Mouse (Mus musculus) gastrocnemius, postnatal 36 days (tissue): ENCODE measurements at regions not wholly inside any gene's neighbourhood (a gene's known extent, or its start where the extent isn't known, plus 50 kb on each side); places are given as distances from the start of the nearest gene placed in this dataset.
A peak's percentile ranks its signal among the peaks of the same experiment; 100 is the strongest.

Experiments
- DNase-seq, 2 experiments: peaks; one replicate each; pipeline ENCODE4 v3.0.0; 2022
- intact Hi-C: fragments of 180-260 bp; cut with DNase I; formaldehyde crosslinking; loops from one replicate; pipeline ENCODE4 v1.15.1; 2025

DNA sequence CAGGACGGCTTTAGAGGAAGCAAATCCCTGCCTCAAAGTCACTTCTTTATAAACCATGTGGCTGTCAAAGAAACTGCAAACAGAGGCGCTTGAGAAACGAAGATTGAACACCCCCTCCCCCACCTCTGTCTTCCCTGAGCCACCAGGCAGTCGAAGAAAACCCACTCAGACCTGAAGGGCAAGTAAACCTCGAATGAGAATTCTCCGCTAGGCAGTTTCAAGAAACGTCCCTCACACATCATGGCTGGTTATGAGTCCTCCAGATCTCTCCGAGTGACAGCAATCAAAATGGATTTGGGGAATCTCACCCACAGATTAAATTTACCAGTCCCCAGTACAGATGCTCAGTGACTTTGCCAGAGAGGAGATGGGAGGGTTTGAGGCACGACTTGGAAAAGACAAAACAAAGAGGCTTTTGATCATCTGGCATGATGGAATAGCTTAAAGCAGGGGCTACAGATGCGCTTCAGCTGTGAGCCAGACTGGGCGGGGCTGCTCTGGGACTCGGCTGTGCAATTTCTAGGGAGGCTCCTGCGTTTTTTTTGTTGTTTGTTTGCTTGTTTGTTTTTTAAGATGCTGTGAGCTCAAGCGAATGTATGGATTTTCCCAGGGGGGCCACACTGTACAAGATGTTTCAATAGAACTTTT, 325.1 kb upstream of the Smim15 start:
- intact Hi-C loops: no loop called here

DNA sequence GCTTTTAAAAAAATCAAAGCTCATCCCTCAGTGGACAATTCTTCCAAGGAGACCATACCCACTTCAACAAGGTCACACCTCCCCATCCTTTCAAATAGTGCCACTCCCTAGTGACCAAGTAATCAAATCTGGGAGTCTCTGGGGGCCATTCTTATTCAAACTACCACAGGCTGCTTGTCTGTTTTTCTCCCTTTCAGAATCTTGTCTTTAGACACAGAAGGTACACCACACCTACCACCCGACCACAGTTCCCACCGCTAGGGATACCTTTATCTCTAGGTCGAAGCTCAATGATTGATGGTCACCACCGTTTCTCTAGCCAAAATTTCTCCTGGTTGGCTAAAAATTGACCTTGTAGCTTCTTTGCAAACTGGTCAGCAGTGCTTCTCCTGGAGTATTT, 328.6 kb upstream of the Smim15 start:
- DNase-seq: no peak
- intact Hi-C loops: no loop called here

More for the DNA sequence above, 325.1 kb upstream of the Smim15 start:
- DNase-seq: no peak

DNA sequence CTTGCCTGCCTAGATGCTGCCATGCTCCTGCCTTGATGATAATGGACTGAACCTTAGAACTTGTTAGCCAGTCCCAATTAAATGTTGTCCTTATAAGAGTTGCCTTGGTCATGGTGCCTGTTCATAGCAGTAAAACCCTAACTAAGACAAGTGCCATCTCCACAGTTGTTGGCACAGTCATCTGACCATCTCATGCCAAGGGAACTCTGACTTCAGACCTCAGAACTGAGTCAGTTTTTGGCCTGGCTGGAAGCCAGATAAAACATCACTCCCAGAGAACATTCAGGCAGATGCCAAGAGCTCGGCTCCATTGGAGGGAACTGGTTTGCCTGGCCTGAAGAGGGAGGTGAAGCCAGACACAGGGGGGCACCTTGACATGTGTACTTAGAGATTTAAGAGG, 330.2 kb upstream of the Smim15 start:
- intact Hi-C loops: no loop called here
- DNase-seq: no peak

DNA sequence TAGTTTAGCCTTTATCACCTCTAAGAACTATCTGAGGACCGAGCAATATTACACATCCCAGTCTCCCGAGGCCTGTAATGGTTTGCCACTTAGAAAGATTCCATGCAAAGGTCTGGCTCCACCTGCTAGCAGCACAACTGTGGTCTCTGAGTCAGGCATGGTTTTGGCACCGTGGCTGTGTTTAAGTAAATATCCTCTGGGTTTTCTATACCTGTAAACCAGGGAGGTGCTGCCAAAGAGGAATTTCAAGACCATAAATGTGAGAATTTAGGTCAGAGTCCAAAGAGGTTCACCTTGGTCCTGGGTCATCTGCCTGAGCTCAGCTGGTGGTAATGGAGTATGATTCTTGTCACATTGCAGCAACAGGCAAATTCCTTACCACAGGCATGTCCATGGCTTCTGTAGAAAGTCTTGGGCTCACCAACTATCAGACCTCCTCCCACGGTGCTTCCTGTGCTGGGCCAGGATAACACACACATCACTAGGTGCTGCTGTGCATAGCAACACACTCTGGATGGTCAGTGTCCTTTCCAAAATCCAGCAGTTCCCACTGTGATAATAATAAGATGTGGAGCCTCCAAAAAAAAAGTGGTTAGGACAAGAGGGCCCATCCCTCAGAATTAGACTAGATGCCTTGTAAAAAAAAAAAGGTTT, 332.8 kb upstream of the Smim15 start:
- intact Hi-C loops: no loop called here

DNA sequence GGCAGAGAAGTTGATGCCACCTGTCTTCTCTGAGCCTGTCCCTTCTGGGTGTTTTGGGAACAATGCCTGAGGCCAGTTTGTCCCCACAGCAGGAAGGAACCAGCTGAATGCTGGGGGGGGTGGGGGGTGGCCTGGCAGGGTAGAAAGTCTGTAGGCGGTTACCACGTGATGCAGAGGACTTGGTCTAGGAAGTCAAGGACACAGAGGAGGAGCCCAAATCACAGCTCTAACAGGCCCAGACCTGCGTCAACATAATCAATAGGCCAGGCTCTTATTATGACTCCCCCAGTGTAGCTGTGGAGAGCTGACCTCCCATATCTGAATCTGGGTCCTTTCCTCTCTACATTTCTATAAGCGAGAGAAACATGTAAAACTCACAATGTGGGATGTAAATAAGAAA, 333.9 kb upstream of the Smim15 start:
- no peak for DNase-seq
- intact Hi-C loops: no loop called here

More for the DNA sequence above, 332.8 kb upstream of the Smim15 start:
- DNase-seq: no peak

DNA sequence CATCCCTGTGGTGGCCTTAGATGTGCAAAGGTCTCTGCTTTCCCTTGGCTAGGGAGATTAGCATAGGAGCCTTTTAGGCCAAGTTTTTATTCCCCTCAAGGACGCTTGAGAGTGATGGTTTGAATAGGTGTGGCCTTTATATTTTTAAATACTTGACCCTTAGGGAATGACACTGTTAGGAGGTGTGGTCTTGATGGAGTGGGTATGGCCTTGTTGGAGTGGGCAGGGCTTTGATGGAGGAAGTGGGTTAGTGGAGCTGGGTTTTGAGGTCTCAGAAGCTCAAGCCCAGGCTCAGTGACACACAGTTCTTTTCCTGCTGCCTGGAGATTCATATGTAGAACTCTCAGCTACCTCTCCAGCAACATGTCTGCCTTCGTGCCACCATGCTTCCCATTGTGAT, 334.4 kb upstream of the Smim15 start:
- DNase-seq: no peak
- intact Hi-C loops: no loop called here

DNA sequence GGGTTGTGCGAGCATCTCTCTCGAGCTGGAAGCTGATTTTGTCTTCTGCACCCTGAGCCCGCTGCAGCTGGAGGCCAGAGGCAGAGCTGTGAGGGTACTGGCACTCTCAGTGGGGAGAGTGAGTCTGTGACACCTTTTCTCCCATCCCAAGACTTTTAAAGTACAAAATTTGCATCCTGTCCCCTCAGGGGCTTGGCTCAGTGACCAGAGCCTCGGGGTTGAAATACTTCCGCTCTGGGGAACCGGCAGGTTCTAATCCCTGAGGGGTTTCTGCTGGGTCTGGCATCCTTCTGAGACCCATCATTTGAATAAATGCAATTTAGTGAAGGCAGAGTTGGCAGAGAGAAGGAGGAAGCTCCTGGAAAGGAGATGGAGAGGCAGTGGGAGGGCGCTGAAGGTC, 340.5 kb upstream of the Smim15 start:
- no peak for DNase-seq
- intact Hi-C loops: no loop called here

DNA sequence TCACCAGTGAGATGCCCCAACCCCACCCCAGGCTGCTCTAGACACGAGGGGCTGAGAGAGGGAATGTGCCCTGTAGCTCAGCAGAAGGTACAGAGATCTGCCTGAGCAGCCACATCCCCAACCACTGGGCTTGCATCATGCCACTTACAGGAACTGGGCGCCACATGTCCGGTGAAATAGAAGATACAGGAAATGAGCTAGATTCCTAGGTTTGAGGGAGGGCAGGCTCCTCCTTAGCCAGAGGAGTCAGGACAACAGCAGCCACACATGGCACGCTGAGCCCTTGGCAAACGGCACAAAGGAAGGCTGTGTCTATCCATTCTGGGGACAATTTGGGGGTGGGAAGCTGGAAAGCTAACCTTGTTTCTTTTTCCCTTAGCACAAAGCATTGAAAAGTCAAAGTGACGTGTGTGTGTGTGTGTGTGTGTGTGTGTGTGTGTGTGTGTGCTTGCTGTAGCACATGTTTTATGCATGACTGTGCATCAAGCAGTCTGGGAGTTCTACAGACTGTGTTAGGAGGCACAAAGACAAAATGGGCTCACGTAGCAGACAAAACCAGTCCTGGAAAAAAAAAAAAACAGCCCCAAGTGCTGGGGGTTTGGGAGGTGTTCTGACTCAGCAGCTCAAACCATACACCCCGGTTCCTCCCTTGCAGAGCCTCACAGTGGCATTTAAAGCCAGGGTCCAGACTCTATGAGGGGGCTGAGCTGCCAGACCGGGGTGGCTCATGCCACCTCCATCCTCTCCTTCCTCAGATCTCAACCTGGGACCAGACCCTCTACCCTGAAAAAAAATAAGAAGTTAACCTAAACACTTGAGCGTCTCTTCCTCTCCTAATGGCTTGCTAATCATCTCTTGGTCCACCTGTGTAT, 343.7 kb upstream of the Smim15 start:
- intact Hi-C loops: no loop called here
- DNase-seq: no peak

DNA sequence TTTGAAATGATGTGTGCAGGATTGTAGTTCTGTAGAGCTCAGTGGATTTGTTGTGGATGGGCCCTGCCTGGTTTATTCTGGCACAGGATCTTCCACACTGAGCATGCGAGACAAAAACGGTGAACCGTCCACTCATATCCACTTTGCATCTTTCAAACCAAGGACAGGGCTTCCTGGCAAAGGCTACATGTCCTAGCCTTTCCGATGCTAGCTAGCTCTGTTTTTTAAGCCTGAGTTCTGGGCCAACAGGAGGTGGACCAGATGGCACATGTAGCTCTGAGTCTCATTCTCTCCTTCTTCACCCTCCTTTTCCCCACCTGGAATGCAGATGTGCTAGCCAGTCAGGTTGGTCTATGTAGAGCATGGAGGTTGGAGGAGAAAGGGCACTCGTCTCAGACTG, 345.0 kb upstream of the Smim15 start:
- DNase-seq: no peak
- intact Hi-C loops: no loop called here

DNA sequence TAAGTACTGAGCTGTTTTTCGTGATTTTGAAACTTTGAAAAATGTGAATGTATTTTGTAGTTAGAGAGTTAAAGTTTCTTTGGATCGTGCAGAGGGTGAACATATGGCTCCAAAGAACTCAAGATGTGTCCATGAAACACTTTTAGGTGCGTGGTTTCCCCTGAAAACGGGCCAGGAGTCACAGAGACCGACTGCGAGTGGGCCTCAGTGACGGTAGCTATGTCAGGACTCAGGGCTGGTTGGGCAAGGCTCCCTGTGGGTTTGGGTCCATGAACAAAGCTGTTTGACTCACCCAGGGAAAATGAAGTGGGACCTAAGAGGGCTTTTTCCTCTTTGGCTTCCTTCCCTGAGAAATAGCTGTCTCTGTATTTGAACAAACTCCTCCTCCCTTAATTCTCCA, 345.9 kb upstream of the Smim15 start:
- no peak for DNase-seq
- intact Hi-C loops: no loop called here

DNA sequence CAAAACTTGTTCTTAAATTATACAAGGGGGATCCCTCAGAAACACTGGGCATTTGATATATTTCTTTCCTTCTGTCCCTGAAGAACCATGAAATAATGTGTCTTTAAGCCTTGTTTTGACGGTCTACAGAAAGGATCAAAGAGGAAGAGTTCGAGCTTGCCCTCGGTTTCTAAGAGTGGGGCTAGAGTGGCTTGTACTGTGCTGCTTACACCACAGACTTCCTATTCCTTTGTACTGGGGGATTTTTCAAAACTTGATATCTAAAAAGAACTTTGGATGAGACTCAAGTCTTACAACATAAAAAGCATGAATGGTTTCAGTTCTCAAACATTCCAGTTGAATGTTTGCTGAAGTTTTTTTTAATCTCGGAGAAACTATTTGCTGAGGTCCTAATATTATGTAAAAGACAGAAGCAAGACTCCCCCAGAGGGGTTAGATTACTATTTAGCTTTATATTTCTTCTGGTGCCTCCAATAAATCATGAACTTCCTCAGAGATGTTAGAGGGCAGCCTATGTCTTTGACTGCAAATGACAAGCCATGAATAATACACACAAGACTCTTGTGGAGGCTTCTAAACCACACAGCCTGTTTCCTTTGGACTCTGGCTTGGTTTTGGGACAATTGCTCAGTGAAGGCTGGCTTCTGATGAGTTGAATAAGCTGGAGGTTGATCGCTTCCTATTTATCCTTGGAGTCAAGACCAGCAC, 352.0 kb upstream of the Smim15 start:
- DNase-seq: no peak
- intact Hi-C loops: no loop called here

DNA sequence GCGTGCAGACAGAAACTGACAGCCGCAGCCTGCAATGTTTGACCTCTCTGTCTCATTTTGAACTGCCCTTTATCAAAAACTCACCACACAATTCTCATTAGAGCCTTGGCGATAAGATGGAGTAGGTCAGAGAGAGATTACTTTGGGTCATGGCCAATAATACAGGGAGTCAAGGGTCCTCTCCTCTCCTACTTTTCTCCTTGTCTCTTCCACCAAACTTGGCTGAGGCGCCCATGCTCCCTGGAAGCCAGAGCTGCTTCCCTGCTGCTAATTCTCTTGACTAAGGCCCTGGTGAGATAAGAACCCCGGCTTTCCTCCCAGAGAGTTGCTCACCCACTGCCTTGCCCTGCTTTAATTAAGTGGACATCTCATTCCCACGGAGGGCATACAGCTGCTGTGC, 355.3 kb upstream of the Smim15 start:
- intact Hi-C loops: no loop called here

DNA sequence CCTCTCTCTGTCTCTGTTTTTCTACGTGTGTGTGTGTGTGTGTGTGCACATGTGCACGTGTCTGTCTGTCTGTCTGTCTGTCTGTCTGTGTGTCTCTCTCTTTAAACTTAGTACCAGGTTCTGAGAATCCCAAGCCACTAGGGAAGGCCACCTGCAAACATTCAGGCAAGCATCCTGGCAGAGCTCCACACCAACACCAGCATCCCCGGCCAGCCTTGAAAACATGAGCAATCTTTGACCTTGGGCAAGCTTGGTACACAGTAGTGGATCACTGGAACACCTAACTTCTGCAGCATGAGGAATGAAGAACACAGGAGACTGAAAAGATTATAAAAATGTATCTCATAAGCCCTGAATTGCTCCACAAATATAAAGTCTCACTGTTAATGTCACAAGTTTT, 359.0 kb upstream of the Smim15 start:
- DNase-seq: no peak
- intact Hi-C loops: no loop called here

More for the DNA sequence above, 355.3 kb upstream of the Smim15 start:
- no peak for DNase-seq

DNA sequence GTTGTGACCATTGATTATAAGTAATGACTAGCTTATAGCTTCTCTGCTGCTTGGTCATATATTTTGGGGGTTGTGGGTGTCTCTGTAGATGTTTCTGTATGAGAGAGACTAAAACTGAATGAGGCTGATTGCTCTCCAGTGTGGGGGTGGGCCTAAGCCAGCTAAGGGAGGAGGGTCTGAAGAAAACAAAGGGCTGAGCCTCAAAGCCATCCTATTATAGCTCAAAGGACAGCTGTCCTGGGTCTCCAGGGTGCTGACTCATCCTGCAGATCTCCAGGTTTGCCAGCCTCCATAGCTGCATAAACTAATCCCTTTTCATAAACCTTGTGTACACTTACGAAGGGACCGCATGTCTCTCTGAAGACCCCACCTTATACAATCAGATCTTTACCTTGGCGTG, 360.3 kb upstream of the Smim15 start:
- DNase-seq: no peak
- intact Hi-C loops: no loop called here

DNA sequence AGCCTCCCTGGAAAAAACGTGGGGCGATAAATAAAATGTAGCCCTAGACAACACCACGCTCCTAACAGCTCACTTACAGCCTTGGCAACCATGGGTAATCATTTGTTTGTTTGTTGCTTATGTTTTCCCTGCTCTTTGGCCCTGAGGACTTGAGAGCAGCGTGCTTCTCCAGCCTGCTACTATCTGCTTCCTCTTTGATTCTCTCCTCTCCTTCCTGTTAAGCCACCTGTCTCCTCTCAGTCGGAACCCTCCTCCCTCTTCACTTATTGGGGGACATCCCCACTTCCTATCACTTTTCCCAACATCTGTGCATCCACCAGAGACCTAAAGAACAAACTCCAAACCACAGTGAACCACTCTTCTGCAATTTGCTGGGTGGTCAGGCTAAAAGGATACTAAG, 362.5 kb upstream of the Smim15 start:
- DNase-seq: no peak
- intact Hi-C loops: no loop called here

DNA sequence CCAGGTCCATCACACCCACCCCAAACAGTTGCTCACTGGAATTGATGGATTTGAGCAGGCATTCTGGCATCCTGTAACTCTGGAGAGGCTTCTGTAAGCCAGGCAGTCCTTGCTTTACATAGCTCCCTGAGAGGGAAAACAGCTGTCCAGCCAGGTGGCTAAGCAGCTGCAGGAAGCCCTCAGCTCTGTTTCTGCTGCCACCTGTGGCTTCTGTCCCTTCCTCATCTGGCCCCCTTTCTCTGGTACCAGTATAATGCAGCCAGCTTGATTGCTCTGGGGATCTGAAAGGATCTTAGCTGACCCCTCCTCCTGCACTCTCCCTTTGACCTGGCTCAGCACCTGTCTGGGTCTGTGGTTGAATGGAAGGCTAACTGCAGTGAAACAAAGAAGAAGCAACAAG, 365.4 kb upstream of the Smim15 start:
- intact Hi-C loops: no loop called here
- DNase-seq: no peak

DNA sequence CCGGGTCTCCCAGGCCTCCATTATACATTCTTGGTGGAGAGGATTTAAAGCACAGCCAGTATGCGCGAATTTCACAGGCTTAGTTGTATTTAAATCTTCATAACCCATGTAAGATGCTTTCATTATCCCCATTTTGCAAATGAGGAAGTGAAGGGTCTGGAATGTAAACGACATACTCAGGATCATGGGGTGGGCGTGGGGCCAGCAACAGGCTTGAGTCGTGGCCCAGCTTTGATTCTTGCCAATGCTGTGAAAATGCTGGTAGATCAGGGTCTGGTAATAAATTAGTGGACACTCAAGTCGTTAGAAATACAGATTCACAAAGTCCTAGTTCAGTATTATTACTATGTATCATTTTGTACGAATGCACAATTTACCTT, 367.2 kb upstream of the Smim15 start:
- DNase-seq: no peak
- intact Hi-C loops: no loop called here

DNA sequence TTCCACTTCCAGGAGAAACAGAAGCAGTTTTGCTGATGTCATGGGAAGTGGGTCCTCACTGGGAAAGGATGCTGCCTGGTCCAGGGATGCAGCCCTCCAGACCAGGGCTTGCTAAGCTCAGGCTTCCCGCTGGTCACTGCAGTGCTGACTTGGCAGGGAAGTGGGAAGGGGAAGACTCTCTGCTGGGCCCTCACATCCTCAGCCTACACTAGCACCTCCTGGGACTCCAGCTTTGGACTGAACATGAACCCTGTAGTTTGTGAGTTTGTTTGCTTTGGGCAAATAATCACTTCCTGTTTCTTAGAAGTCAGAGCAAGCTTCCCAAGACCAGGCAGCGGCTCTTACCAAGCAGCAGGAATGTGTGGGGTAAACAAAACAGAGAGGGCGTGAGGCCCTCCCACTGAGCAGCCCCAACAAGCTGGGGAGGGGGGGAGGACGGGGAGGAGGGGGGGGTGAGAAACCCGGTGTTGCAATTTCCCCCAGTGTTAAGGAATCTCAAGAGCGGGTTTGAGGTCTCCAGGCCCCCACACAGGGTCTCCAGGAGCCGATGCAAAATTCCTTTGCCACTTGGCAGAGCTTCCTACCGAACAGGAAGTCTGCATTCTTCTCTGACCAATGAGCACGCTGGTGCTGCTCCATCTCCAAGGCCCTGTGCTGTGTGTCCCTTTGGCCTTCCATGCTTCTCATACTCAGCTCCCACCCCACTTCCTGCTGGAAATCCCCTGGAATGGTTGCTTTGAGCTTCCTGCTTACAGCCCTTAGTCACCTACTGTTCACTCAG, 367.7 kb upstream of the Smim15 start:
- peak; percentile 8 to 23 for DNase-seq
- intact Hi-C loops: no loop called here

DNA sequence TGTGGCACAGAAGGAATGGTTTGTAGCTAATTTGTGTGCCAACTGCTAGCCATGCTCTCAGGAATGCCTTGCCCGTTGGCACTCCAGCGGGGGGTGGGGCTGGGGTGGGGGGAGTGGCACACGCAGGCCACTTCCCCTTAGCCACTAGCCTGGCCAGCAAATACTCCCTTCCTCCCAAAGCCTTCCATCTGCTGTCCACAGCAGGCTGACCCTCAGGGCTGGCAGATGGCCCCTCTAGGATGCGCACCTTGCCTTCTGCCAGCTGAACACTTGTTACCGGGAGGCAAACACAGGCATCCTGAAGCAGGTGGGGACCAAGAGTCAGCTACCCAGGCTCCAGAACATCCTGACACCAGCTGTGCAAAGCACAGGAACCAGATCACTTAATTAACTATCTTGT, 372.1 kb upstream of the Smim15 start:
- intact Hi-C loops: no loop called here
- no peak for DNase-seq

DNA sequence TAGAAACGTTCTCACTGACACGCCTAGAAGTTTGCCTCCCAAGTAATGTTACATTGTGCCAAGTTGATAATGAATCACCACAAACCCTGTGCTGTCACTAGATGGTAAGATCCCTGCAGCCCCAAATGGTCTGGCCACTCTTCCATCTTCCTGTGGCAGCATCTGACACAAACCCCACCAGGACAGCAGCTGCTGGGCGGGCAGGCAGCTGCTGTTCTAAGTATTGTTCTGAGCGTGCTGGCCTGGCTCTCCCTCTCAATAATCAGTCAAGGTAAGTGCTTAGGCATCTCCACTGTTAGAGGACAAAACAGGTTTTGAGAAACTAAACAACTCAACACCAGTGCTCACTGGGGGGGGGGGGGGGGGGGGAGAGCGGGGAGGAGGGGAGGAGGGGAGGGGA, 375.7 kb upstream of the Smim15 start:
- intact Hi-C loops: no loop called here
- no peak for DNase-seq
